Mouse (Mus musculus) heart, adult 2 months (tissue): ENCODE data around the gene Zfp282. TPM values are rescaled to one million over a fixed set of nuclear protein-coding genes. Genes with fewer than 3 reads are reported as not detected.

Source experiments
- DNase-seq, 2 experiments: peaks; one replicate each; pipeline ENCODE4 v3.0.0; 2021
- H3K27ac ChIP-seq: fragments of 200-600 bp; 2 replicates; pipeline ENCODE4 v1.8.1; 2022
- H3K27me3 ChIP-seq: fragments of 200-500 bp; 2 replicates; pipeline ENCODE4 v1.6.1; 2012; ENCODE audit warnings: mild to moderate bottlenecking, low read length, inconsistent platforms, mixed read lengths; ENCODE audit not compliant: control insufficient read depth, insufficient read depth
- H3K36me3 ChIP-seq: fragments of 200-500 bp; 2 replicates; pipeline ENCODE4 v1.6.1; 2012; ENCODE audit warnings: low read length, inconsistent platforms; ENCODE audit not compliant: control insufficient read depth, insufficient read depth
- H3K4me1 ChIP-seq: fragments of 200-500 bp; 2 replicates; pipeline ENCODE4 v1.6.1; 2011; ENCODE audit warnings: low read length; ENCODE audit not compliant: control insufficient read depth, insufficient read depth
- H3K4me3 ChIP-seq: fragments of 200-600 bp; 2 replicates; pipeline ENCODE4 v1.8.1; 2022
- H3K79me2 ChIP-seq: fragments of 200-500 bp; replicated peaks from 2 replicates; pipeline ENCODE4 v1.6.1; 2012; ENCODE audit warnings: mild to moderate bottlenecking, inconsistent platforms, low read length, moderate library complexity, mixed read lengths; ENCODE audit not compliant: control insufficient read depth, insufficient read depth
- H3K9ac ChIP-seq: fragments of 200-500 bp; 2 replicates; pipeline ENCODE4 v1.6.1; 2012; ENCODE audit warnings: low read depth, mild to moderate bottlenecking, control low read depth, inconsistent platforms, low read length, mixed read lengths
- CTCF ChIP-seq: fragments of 200-600 bp; IDR thresholded peaks from 2 replicates; pipeline ENCODE4 v1.8.1; 2022; ENCODE audit warnings: antibody characterized with exemption, mild to moderate bottlenecking, moderate library complexity
- EP300 ChIP-seq: fragments of 200-500 bp; IDR thresholded peaks from 2 replicates; pipeline ENCODE4 v1.6.1; 2011; ENCODE audit warnings: low read depth, low read length, control low read depth; ENCODE audit not compliant: insufficient read depth
- POLR2A ChIP-seq: fragments of 200-500 bp; IDR thresholded peaks from 2 replicates; pipeline ENCODE4 v1.6.1; 2011; ENCODE audit warnings: mild to moderate bottlenecking, low read depth, low read length, control low read depth; ENCODE audit not compliant: insufficient read depth
- WGBS: fragments of 180-500 bp; shearing (Covaris S2); methylation state at CpG from one replicate; pipeline ENCODE4 v1.1.7; 2018; 5-methylcytosine and 5-hydroxymethylcytosine counted together
- intact Hi-C: fragments of 180-260 bp; cut with DNase I; formaldehyde crosslinking; loops from one replicate; pipeline ENCODE4 v1.15.1; 2025
- polyA plus RNA-seq: library from polyadenylated mRNA; depleted of rRNA; stranded (reverse); fragments of >200 nt; gene quantifications from 2 replicates; pipeline ENCODE4 v1.2.3, GENCODE M21; 2012
- total RNA-seq, 2 experiments: library from RNA; stranded (reverse); gene quantifications; 2 replicates each; pipeline ENCODE4 v1.2.3; 2021

Gene Zfp282
- total and polyA plus RNA-seq, 3 experiments = 3.0 to 5.1 (median 4.3) TPM

DNA sequence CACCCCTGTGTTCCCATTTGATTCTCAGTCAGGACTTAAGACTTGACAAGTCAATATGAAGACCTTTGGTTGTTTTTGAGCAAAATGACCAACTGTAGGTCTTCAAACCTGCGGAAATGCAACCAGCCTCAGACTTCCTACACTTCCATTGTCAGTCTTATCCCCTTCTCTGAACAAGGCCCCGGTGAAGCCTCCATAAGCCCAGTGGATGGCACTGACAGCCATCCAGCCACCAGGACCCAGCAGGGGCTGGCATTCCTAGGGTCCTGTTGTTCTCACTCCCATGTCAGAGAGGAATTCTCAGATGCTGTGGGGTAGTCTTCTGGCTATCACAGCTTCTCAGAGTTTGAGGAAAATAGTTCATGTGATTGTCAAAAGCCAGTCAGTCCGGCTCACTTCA lies 1.6 kb downstream of the Zfp282 start:
- peaks cover 9% of the 10 kb centered on the region for H3K4me1 ChIP-seq
- TF ChIP-seq EP300 = no peak
- TF ChIP-seq POLR2A = no peak
- no peak for TF ChIP-seq CTCF
- H3K27me3 ChIP-seq = no peaks in the 10 kb centered on the region
- H3K4me3 ChIP-seq = peak overlapping the region; percentile 97
- H3K36me3 ChIP-seq = peaks cover 4% of the 10 kb centered on the region; the same call in 1 of the 2 replicates
- 39% methylated on average over 3 of the region's 3 CpGs for WGBS
- peaks cover 2% of the 10 kb centered on the region for H3K79me2 ChIP-seq
- H3K9ac ChIP-seq = peak overlapping the region; percentile 92; the same call in 1 of the 2 replicates
- no peak for DNase-seq
- peak overlapping the region; percentile 94; the same call in 1 of the 2 replicates for H3K27ac ChIP-seq
- intact Hi-C loops = loop anchor here (5.0 kb wide), 1 partner anchor 81 kb away; no protein-coding TSS in a partner anchor

DNA sequence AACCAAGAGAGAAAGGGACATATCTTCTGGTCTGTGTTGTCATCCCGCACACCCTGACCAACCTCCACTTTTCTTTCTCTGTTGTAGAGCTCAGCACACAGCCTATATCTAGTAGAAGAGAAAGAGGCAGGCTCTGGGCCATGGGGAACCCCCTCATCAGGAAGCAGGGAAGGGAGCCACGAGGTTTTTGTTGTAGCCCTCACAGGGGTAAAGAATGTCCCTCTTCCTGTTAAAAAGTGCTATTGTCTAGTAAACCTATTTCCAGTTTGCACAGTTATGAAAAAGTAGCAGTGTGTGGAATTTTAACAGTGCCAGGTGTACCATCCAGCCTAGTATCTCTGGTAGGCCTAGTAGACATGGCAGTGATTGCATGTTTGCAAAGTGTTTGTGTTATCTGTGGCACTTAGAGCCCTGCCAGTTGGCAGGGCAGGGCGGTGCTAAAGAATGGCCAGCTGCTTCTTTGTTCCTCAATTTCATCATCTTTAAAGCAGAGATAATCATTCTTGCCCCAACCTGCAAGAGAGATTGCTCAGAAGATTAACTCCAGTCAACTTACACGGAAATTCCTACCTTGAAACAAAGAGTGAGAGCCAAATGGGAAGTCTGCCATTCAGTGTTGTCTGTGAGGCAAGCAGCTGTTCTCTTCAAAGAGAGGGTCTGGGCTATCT lies 2.2 kb downstream of the Zfp282 start:
- Histone ChIP-seq H3K9ac (no peak overlapping the region), H3K27ac (no peak overlapping the region), H3K79me2 (peaks cover 2% of the 10 kb centered on the region), H3K4me3 (no peak overlapping the region), H3K27me3 (no peaks in the 10 kb centered on the region), H3K4me1 (peaks cover 9% of the 10 kb centered on the region), H3K36me3 (peaks cover 4% of the 10 kb centered on the region; the same call in 1 of the 2 replicates)
- DNase-seq = no peak
- WGBS = 35% methylated on average over 4 of the region's 4 CpGs
- no peak for TF ChIP-seq POLR2A
- no peak for TF ChIP-seq EP300
- no peak for TF ChIP-seq CTCF
- intact Hi-C loops = loop anchor here (5.0 kb wide), 1 partner anchor 82 kb away; no protein-coding TSS in a partner anchor

DNA sequence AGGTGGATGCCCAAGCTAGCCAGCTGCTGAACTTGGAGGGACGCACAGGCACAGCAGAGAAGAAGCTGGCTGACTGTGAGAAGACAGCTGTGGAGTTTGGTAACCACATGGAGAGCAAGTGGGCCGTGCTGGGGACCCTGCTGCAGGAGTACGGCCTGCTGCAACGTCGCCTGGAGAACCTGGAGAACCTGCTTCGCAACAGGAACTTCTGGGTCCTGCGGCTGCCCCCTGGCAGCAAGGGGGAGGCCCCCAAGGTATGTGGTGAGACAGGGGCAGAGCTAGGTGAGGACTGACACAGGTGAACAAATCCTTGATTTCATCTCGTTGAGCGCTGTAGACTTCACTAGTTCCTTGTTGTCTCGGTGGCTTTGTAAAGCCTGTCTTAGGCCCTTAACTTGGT lies 3.2 kb downstream of the Zfp282 start:
- H3K27me3 ChIP-seq = no peaks in the 10 kb centered on the region
- 96% methylated on average over 10 of the region's 10 CpGs for WGBS
- H3K27ac ChIP-seq = no peak overlapping the region
- peaks cover 4% of the 10 kb centered on the region; the same call in 1 of the 2 replicates for H3K36me3 ChIP-seq
- H3K79me2 ChIP-seq = peaks cover 2% of the 10 kb centered on the region
- H3K4me1 ChIP-seq = peaks cover 9% of the 10 kb centered on the region
- no peak for TF ChIP-seq POLR2A
- no peak overlapping the region for H3K9ac ChIP-seq
- intact Hi-C loops = no loop called here
- H3K4me3 ChIP-seq = no peak overlapping the region
- DNase-seq = no peak

DNA sequence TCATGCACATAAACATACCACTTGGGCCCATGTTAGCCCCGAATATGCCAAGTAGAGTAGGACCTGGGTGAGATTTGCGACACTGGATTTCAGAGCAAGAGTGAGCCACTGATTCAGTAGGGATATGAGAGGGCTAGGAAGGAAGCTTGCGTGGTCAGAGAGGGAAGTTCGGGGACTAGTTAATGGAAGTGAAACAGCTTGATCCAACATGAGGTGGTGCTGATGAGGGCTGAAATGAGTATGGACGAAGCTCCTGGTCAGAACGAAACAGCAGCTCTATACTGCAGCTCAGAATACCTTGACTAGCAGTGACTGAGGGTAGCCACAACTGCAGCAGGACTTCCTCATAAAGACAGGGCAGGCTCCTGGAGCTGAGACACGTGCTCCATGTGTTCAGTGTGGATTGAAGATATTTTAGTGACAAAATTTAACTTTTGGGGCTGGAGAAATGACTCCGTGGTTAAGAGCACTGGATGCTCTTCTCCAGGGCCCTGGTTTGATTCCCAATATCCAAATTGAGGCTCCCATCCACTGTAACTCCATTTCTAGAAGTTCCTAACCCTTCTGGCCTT lies 11.9 kb downstream of the Zfp282 start:
- no peaks in the 10 kb centered on the region; the same call in none of the 2 replicates for H3K36me3 ChIP-seq
- WGBS = 85% methylated on average over 8 of the region's 8 CpGs

DNA sequence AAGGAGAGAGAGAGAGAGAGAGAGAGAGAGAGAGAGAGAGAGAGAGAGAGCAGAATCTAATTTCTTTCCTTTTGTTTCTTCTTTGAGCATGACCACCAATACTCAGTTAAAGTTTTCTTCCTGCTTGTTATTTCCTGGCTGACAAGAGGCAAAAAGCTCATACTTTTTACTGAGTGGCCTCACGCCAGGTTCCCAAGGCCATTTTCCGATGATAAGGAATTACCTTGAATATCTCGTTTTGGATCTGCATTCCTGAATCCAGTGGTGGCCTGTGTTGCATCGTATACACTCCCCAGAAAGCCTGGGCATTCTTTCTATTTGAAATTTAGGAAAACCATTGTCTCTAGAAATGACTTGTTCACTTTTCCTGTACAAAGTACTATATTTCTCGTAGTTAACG lies 22.4 kb downstream of the Zfp282 start:
- TF ChIP-seq POLR2A (no peak), EP300 (no peak), CTCF (no peak)
- Histone ChIP-seq H3K4me3 (no peak overlapping the region), H3K9ac (no peak overlapping the region), H3K36me3 (no peaks in the 10 kb centered on the region), H3K27me3 (no peaks in the 10 kb centered on the region), H3K79me2 (no peaks in the 10 kb centered on the region), H3K4me1 (no peaks in the 10 kb centered on the region), H3K27ac (no peak overlapping the region)
- intact Hi-C loops = no loop called here
- 73% methylated on average over 6 of the region's 6 CpGs for WGBS
- no peak for DNase-seq

More for the DNA sequence above, 11.9 kb downstream of the Zfp282 start:
- intact Hi-C loops = no loop called here
- H3K4me3 ChIP-seq = no peak overlapping the region
- H3K4me1 ChIP-seq = no peaks in the 10 kb centered on the region
- H3K9ac ChIP-seq = no peak overlapping the region
- H3K79me2 ChIP-seq = no peaks in the 10 kb centered on the region
- DNase-seq = no peak
- TF ChIP-seq EP300 (no peak), POLR2A (no peak), CTCF (no peak)
- H3K27ac ChIP-seq = no peak overlapping the region
- H3K27me3 ChIP-seq = no peaks in the 10 kb centered on the region

DNA sequence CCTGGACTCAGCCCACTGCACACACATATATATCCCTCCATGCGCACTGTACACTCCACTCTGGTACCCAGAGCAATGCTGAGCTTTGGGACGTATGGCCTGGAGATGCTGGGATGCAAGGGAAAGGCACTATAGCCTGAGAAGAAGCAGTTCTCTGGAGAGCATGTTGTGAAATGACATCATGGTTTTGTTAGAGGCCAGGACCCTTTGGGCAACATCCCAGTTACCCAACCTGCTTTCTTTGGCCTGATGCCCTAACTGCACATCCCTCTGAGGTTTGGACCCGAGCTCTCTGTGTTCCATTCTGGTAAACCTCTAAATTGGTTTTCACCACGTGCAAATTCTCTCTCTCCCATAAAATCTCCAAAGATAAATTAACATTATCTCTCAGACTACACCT lies 26.6 kb downstream of the Zfp282 start:
- DNase-seq = no peak
- no peak for TF ChIP-seq POLR2A
- TF ChIP-seq EP300 = no peak
- TF ChIP-seq CTCF = no peak
- WGBS = 76% methylated on average over 4 of the region's 4 CpGs
- Histone ChIP-seq H3K4me1 (no peaks in the 10 kb centered on the region), H3K27me3 (no peaks in the 10 kb centered on the region), H3K79me2 (no peaks in the 10 kb centered on the region), H3K4me3 (no peak overlapping the region), H3K27ac (no peak overlapping the region), H3K9ac (no peak overlapping the region), H3K36me3 (no peaks in the 10 kb centered on the region)
- intact Hi-C loops = no loop called here
